Mouse (Mus musculus) MEL-GATA-1-ER (cell line): ENCODE results near the gene Zbtb3.

Experiments used
- DNase-seq: peaks from one replicate; pipeline ENCODE4 v3.0.0-alpha.2; 2012; ENCODE audit warnings: low read depth; ENCODE audit errors: extremely low read depth

Gene Zbtb3

DNA sequence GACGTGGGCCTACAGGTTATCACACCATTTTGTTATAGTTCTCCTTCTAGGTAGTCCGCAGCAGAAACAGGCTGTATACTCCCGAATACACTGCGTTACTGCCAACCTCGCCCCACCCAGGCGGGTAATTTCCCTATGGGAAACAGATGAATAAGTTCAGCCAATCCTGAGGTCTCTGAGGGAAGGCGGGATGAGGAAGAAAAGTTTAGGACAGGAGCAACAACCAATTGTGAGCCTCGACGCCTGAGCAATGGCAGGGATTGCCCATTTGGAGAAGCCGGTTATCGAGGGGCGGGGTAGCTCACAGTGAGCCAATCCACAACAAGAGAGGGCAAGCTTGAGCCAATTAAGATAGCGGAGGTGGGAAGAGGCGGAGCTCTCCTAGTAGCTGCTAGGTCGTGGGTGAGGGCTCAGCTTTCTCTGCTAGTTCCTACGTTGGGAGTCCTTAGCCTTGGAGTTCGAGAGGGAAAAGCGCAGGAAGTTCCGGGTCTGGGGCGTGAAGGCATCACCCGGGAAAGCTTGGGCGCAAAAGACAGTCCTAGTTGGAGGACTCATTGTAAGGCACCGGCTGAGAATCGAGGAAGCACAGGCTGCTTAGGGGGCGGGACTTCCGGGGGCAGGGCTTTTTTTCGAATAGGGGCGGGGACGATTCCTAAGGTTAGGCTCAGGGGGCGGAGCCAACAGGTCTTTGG lies at the start of gene Zbtb3:
Gene Zbtb3 (plus strand): TSS at position 426 of the 692 bp plus-strand sequence.
- peak; percentile 99 for DNase-seq

DNA sequence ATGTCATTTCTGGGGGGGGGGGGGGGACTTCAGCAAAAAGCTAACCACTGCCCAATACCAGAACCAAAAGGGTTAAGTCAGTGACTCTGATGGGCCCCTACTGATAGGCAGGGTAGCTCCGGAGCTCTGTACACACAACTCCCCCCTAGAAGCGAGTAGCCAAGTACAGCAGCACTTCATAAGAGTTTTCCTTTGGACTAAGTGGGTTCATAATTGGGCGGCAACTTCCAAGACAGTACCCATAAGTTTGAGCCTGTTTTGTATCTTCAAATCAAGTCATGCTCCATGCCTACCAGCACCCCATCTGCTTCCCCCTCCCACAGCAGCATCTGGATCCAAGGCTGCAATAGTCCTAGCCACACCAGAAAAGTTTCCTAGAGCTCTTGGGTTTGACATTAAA lies 46.7 kb upstream of the Zbtb3 start:
- no peak for DNase-seq

DNA sequence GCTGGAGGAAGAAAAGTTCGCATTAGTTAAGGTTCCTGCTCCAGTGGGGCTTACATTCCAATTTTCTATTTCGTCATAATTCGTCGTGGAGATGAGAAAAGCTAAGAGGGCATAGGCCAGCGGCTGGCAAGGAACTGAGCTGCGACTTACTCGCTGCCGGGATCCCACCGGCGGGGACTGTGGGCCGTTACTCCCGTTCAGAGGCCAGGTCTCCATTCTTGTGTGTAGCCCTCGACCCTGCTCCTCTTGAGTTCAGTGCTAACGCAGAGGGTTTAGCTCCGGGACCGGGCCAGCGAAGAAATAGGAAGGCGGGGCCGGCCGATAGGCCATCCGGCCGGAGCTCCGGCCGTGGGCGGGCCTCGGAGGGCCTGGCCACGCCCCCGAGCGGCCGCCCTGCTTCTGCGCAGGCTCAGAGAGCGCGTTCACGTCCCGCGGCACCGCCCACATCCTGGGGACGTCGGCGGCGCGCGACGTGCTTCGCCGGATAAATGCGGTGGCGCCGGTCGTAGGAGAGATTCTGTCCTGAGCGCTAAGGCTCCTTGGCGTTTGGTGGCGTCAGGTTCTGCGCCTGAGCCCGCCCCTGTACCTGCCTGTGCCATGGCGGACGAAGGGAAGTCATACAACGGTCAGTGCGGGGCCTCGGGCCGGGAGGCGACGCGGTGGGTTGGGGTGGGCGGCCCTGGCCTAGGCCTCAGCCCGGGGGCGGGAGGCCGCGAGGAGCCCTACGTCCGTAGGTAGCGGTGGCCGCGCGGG lies 45.5 kb upstream of the Zbtb3 start, which contains the start of gene Nxf1:
Gene Nxf1 (plus strand): TSS at position 439 of the 753 bp plus-strand sequence.
- peak; percentile 70 for DNase-seq

DNA sequence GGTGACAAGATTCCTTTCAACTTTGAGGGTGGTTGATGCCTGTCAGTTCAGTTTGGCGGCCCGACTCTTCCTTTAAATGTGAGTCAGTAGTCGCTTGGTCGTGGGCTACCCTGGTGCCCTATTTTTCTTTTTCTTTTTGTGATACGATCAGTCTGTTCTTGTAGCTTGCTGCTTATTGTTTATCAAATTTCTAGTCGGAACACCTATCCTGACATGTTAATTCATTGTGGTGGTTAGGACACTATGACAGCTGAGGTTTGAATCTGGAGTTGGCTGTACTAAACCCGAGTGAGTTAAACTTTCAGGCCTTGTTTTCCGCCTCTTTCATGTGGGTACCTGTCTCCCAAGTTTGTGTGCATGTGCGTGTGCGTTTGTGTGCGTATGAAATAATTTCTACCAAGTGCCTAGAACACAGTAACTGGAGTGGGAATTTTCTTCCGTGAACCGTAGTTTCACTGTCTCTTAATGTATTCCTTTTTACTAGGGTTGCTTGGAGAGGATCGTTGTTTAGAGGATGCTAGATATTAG lies 44.8 kb upstream of the Zbtb3 start:
- DNase-seq = no peak

DNA sequence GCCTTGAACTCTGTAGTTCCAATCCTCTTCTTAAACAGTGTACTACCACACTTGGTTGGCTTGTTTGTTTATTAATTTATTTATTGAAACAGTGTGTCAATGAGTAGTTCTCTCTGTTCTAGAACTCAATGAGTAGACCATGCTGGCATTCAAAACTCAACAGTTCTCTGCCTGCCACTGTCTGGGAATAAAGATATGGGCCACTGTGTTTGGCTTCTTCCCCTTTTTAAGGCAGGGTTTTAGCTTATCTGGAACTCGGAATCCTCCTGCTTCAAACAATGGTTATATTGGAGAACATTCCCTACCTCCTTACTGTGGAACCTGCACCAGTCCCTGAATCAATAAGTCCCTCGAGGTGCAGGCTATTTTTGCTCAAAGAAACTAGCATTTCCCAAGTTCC lies 43.5 kb upstream of the Zbtb3 start:
- DNase-seq = peak; percentile 87

DNA sequence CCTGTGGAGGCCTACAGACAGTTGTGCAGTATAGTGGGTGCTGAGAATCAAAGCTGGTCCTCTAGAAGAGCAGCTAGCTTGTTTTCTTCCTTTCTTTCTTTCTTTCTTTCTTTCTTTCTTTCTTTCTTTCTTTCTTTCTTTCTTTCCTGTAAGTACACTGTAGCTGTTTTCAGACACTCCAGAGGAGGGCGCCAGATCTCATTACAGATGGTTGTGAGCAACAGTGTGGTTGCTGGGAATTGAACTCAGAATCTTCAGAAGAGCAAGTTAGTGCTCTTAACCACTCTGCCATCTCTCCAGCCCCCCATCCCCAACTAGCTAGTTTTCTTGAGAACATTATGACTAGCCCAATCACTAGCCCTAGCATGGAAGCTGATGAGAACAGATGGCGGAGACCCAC lies 41.6 kb upstream of the Zbtb3 start:
- DNase-seq = no peak

DNA sequence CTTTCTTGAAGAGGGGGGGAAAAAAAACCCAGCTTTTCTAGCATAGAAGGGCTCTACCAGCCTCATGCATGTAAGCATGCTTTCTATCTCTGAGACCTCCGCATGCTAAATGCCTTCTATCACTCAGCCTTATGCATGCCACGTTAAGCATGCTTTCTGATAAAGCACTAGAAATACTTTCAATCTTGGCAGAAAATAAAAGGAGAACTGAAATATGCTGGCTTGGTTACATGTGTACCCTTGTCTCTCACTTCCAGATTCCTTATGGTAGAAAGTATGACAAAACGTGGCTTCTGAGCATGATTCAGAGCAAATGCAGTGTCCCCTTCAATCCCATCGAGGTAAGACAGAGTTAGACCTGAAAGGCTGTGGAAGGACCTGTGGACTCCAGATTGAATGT lies 39.1 kb upstream of the Zbtb3 start:
- no peak for DNase-seq

DNA sequence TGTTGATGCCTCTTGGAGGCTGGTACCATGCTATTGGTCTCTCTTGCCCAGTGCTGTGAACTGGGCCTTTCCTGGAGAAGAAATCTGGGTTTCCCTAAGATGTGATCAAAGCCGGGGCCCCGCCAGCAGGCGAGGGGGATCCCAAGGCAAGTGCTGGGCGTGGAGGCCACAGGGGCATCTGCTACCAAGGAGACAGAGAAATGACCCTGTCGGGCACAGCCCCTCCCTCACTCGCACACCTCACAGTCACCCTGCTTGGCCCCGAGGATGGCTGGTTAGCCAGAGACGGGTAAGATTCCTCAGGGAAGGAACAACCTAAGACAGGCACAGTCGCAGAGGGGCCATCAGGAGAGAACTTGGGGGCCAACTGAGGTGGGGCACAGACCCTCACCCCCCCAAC lies 36.8 kb upstream of the Zbtb3 start:
- DNase-seq = no peak

DNA sequence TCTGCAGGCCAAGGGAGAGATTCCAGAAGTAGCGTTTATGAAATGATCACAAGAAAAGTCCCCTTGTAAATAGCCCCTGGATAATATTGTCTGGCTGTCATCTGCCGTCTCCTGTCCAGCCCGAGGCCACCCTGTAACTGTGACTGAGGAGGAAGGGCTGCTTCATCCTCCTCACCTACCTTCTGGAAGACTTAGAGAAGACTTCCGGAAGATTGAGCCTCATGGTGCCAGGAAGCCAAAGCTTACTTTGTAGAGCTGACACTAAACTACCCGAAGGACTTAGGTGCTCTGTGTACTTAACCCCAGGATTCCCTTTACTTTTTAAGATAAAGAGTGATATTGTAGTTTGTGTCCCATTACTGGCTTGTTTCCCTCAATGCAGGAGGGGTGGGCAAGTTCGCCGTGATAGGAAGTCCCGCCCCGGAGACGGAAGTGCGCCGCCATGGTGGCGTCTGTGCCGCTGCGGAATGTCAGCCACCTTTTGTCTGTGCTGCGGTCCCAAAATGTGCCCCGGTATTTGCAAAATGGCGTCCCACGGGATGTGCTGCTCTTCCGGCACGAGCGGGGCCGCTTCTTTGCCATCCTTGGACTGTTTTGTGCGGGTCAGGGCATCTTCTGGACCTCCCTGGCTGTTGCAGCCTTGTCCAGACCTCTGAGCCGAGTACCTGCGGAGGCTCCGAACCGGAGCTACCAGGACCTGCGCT lies 31.6 kb upstream of the Zbtb3 start, which contains the start of gene Tmem223:
Gene Tmem223 (plus strand): TSS at position 430 of the 704 bp plus-strand sequence.
- DNase-seq = no peak

DNA sequence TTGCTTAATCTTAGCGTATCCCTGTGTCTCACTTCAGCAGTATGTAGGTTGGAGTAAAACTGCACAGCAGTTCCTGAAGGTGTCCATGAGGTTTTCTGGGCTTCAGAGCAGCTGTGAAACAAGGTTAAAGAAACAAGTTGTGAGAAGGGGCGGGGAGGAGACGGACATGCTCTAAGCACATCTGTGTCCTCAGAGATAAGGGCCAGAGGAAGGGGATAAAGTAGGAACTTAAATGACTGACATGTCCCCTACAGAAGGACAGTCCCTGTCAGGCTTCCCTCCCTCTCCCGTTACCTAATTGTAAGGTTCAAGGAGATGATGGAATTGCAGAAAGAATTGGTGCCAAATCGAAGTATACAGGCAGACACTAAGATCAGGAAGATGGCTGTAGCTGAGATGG lies 29.4 kb upstream of the Zbtb3 start:
- DNase-seq = peak; percentile 84

DNA sequence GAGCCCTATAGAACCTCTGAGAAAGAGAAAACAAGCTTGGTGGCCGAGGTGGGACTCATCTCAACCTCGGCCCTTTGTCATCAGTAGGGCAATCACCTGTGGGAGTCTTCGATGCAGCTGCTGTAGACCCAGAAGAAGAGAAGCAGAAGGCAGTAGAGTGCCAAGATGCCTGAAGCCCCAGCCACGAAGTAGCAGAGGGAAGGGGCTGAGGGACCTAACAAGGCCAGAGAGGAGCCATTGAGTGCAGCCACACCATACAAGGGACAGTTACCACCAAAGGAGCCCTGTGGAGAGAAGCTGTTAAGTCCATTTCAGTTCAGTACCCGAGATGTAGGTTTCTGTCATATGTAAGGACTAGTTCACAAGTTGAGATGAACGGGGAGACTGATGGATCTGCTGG lies 28.9 kb upstream of the Zbtb3 start:
- DNase-seq = no peak

DNA sequence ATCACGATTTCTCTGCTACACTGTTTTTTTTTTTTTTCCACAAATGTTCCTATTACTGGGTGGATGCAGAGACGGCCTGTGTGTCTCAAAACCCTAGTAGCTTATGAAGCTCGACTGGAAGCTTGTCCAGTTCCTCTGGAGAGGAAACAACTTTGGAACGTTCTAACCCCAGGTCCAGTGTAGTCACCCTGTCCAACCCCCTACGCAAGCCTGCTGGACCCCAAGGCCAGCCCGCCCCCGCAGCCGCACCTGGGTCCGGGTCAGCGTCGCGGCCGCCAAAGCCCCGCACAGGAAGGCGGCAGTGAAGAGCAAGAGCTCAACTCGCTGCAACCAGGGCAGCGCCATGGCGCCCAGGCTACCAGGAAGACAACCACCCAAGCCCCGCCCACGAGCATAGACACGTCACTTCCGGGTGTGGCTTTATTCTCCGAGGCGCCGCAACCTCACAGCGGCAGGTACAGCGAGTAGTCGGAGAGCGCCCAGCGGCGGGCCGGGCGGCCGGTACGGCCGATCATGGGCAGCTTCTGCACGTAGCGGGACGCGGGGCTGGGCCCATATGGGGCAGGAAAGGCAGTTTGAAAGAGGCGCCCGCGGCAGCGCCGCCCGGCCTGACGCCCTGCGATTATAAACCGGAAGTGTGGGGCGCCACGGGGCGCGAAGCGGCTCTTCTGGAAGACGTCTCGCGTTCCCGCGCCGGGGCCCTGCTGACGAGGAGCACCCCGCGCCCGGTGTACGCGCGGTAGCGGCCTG lies 28.1 kb upstream of the Zbtb3 start, which contains the start of gene Tmem179b:
Gene Tmem179b (minus strand): TSS at position 382 of the 750 bp plus-strand sequence.
- peak; percentile 81 for DNase-seq

DNA sequence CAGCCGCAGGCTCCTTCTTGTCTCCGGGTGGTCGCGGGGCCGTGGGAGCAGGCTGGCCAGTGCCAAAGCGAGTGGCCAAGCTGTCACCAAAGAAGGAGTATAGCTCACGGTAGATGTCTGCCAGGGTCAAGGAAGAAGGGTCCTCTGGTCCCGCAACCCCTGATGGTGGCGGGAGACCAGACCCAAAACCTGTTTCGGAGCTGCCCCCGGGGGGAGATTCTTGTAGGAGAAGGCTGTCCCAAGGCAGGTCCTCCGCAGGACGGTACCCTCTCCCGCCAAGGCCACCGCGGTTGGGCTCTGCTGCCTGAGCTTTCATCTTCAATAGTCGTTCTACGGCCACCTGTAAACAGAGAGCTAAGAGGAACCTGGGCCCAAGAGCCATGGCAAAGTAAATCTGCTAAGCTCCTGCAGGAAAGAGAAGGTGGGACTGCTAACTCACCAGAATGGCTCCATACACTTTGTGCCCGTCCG lies 27.4 kb upstream of the Zbtb3 start:
- no peak for DNase-seq

DNA sequence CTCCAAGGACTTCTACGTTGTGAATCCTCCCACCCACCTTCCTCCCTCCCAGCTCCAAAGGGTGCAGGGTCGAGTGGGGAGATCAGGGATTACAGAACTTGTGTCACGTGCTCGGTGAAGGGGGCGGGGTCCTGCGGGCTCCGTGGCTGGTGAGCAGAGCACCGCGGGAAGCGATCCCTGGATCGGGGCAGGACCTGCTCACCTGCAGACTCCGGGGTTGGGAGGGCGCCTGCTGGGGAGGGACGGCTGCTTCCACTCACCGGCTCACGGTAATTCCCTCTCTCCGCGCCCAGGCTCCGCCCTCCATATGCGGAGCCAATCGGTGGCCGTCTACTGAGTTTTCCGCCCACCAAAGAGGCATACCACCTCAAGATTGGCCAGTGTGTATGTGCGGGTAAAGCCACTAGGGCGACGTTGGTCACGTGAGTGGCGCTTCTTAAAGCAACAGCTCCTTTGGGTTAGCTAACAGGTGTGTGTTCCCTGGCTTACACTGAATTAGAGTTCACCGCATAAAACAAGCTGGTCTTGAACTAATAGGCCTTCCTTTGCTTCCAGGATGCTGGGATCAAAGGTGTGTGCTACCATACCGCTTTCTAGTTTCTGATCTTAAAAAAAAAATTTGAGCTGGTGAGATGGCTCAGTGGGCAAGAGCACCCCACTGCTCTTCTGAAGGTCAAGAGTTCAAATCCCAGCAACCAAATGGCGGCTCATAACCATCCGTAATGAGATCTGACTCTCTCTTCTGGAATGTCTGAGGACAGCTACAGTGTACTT lies 16.2 kb upstream of the Zbtb3 start, which contains the start of gene Taf6l:
Gene Taf6l (minus strand): TSS at position 410 of the 774 bp plus-strand sequence.
- DNase-seq = peak; percentile 96

DNA sequence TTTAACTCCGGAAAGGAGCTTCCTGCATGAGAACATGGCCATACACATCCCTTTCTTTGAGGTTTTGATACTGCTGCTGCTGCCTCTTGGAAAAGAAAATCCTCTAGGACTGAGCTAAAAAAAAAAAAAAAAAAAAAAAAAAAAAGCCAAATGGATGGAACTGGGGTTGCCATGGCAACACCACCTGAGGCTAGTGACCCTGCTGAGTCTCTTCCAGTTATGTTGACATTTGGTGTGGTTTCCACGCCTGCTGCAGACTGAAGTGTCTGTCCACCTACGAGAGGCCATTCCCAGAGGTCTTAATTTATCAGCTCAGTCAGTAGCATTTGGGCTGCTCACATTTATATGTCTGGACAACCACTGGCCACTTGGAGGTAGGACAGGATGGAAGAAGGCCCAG lies 13.8 kb upstream of the Zbtb3 start:
- DNase-seq = no peak

DNA sequence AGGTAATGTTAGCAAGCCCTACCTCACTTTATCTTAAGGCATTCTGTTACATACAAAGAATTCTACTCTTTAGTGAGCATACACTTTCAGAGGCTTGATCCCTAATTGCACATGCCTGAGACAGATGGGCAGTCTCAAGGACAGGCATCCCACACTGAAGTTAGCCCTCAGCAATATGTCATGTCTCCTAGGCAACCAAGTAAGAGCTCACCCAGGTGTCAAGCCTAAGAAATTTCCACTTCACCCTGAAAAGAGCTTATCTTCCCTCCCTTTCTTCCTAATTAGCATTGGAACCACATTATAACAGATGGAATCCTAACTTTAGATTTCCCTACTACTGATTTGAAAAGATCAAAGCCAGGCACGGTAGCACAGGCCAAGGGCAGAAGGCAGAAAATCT lies 13.2 kb upstream of the Zbtb3 start:
- no peak for DNase-seq

DNA sequence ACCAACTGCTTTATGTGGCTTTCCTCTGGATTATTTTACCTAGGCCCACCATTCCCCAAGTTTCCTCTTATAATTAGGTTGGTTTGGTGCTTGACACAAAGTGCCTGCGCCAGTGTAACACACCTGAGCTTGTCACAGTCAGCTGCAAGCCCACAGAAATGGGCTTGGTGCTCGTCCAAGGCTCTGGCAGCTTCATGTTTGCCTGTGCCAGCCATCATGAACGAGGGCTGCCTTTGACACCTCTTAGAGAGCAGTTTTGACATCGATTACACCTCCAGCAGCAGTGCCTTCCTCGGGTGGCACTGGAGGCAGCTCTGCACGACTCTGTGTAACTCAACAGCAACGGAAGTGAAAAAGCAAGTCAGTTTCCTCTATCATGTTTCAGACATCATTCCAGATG lies 12.2 kb upstream of the Zbtb3 start:
- DNase-seq = no peak

DNA sequence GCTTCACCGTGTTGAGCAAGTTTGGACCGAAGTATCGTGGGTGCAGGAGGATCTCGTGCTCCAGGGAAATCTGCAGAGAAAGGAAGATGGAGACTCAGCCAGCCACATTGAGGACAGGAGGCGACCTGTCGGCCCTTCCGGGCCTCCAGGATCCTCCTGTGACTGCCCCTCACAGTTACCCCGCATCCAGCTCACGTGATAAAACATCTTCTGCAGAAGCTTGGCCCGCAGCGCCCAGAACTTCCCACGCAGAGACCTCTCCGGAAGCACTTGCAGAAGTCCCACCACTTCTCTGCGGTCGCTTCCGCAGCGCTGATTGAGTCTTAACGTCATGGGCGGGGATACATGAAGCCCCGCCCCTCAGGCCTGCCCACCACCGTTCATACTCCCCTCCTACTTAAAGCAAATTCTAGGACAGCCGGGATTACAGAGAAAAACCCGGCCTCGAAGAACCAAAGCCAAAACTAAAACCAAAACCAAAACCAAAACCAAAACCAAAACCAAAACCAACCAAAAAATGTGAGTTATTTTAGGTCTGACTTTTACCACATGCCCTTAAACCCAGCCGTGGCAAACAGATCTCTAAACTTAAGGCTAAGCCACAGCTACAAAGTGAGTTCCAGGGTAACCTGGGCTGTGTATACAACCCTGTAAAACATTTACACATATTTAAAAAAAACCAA lies 4.0 kb upstream of the Zbtb3 start, which contains the start of gene Polr2g:
Gene Polr2g (minus strand): TSS at position 314 of the 683 bp plus-strand sequence.
- DNase-seq = peak; percentile 86

DNA sequence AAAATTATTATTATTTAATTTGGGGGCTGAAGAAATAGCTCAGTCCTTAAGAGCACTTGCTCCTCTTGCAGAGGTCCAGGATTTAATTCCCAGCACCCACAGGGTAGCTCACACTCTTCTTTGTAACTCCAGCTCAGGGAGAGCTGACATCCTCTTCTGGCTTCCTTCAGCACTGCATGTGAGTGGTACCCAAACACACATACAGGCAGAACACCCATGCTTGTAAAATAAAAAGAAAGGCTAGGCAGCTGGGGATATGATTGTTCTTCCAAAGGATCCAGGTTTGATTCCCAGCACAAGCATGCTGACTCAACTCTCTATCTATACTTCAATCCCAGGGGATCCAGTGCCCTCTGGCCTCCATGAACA lies 3.4 kb upstream of the Zbtb3 start:
- no peak for DNase-seq
